25 mouse cellular contexts compared by ENCODE assay signal in the genomic region with DNA sequence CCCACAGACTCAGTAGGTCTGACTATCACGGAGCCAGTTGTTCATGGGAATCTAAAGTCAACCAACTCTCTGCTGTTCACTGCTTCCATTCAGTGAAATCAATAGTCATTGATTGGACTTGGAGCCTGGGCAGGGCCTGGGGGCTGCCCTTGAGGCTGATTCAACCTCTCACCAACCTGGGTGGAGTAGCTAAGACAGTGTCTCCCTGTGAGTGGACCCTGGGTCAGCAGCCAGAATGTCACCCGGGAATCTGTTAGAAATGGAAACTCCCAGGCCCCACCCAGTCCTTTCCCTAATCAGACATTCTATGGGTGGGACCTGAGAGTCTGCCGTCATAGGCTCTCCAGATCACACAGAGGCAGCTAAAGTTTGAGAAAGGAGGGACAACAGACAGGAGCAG.
DNase-seq lines count a peak whose midpoint lies in the region; ATAC-seq and TF ChIP-seq lines count a peak whose summit lies in the region.
"Had no signal": no experiment of that assay in that cellular context is flagged by ENCODE, and none has a peak within 500 bp of the region (broad histone marks: within the 10 kb centered on the region; RNA-seq: fewer than 3 reads in every experiment).

No protein-coding gene starts in this region.

- no peak overlapping the region for H3K9ac ChIP-seq in heart, embryonic 12.5 days
- H3K9ac ChIP-seq in lung, postnatal 0 days (replicated peaks; ENCODE audit: low read depth) = no peak overlapping the region
- H3K9ac ChIP-seq: embryonic facial prominence, embryonic 15.5 days; forebrain, embryonic 12.5 days; forebrain, postnatal 0 days; hindbrain, embryonic 14.5 days; limb, embryonic 13.5 days had no signal

- 56% methylated on average over 3 of the region's 3 CpGs for WGBS in heart, embryonic 12.5 days
- WGBS in lung, postnatal 0 days = 56% methylated on average over 3 of the region's 3 CpGs

- no peaks in the 10 kb centered on the region for H3K4me1 ChIP-seq in heart, embryonic 12.5 days (replicated peaks)
- H3K4me1 ChIP-seq in lung, postnatal 0 days (ENCODE audit: insufficient read depth, low read depth, low read length) = peaks cover 9% of the 10 kb centered on the region; the same call in 1 of the 2 replicates
- H3K4me1 ChIP-seq: embryonic facial prominence, embryonic 15.5 days; forebrain, embryonic 12.5 days; limb, embryonic 13.5 days had no signal

- H3K36me3 ChIP-seq in heart, embryonic 12.5 days = no peaks in the 10 kb centered on the region
- H3K36me3 ChIP-seq in lung, postnatal 0 days (ENCODE audit: insufficient read depth, low read length) = no peaks in the 10 kb centered on the region
- H3K36me3 ChIP-seq: embryonic facial prominence, embryonic 10.5 days; embryonic facial prominence, embryonic 15.5 days; forebrain, embryonic 12.5 days; limb, embryonic 13.5 days had no signal

- H3K9me3 ChIP-seq in heart, embryonic 12.5 days (replicated peaks) = no peaks in the 10 kb centered on the region
- H3K9me3 ChIP-seq in lung, postnatal 0 days (ENCODE audit: low read length) = no peaks in the 10 kb centered on the region
- H3K9me3 ChIP-seq: embryonic facial prominence, embryonic 10.5 days; embryonic facial prominence, embryonic 15.5 days; forebrain, embryonic 12.5 days; limb, embryonic 13.5 days had no signal

- no peak for TF ChIP-seq EP300 in lung, postnatal 0 days (IDR thresholded peaks at IDR 0.05)

- no peak overlapping the region for H3K4me2 ChIP-seq in heart, embryonic 12.5 days
- no peak overlapping the region for H3K4me2 ChIP-seq in lung, postnatal 0 days (replicated peaks; ENCODE audit: low read depth, low read length)
- H3K4me2 ChIP-seq: embryonic facial prominence, embryonic 15.5 days; forebrain, embryonic 12.5 days; hindbrain, embryonic 14.5 days; limb, embryonic 13.5 days; liver, embryonic 11.5 days had no signal

- H3K27me3 ChIP-seq in heart, embryonic 12.5 days (replicated peaks) = no peaks in the 10 kb centered on the region
- H3K27me3 ChIP-seq in lung, postnatal 0 days (replicated peaks; ENCODE audit: insufficient read depth, low read length) = no peaks in the 10 kb centered on the region
- H3K27me3 ChIP-seq: embryonic facial prominence, embryonic 15.5 days; forebrain, embryonic 12.5 days; Patski had no signal

- no peak for ATAC-seq in heart, embryonic 12.5 days (ENCODE audit: insufficient number of reproducible peaks, low FRiP score)
- ATAC-seq in lung, postnatal 0 days = no peak; the same call in 1 of the 2 replicates
- ATAC-seq: forebrain, postnatal 0 days; midbrain, embryonic 16.5 days; Patski had no signal

- H3K4me3 ChIP-seq in heart, embryonic 12.5 days = no peak overlapping the region
- no peak overlapping the region for H3K4me3 ChIP-seq in lung, postnatal 0 days (ENCODE audit: low read depth, low read length)
- H3K4me3 ChIP-seq: embryonic facial prominence, embryonic 10.5 days; embryonic facial prominence, embryonic 15.5 days; forebrain, embryonic 12.5 days; layer of hippocampus, adult 2 months; left cerebral cortex, adult 2 months; limb, embryonic 13.5 days had no signal

- no peak for TF ChIP-seq CTCF in lung, postnatal 0 days (IDR thresholded peaks at IDR 0.05)

- DNase-seq in gastrocnemius, adult 18-20 months (ENCODE audit: low spot score) = peak; percentile 39
- DNase-seq in gastrocnemius, postnatal 10 days = no peak
- peak; percentile 15 for DNase-seq in heart, adult 8-10 months (ENCODE audit: low spot score)
- DNase-seq in lung, postnatal 0 days (ENCODE audit: low spot score) = peak; percentile 16
- no peak for DNase-seq in lung, postnatal 36 days
- DNase-seq in thymus, postnatal 0 days (ENCODE audit: low spot score) = no peak
- DNase-seq: cerebellum, adult 8-10 months; cerebellum, postnatal 25 days; forebrain, postnatal 0 days; kidney, adult 18-20 months; right cerebral cortex, postnatal 25 days; spleen, adult 18-20 months; thymus, adult 18-20 months; thymus, postnatal 36 days had no signal

- H3K27ac ChIP-seq in heart, embryonic 12.5 days (ENCODE audit: poor library complexity, severe bottlenecking) = no peak overlapping the region
- no peak overlapping the region for H3K27ac ChIP-seq in lung, postnatal 0 days (ENCODE audit: low read length)
- H3K27ac ChIP-seq: embryonic facial prominence, embryonic 10.5 days; embryonic facial prominence, embryonic 15.5 days; forebrain, embryonic 12.5 days; hindbrain, embryonic 14.5 days; layer of hippocampus, adult 2 months; left cerebral cortex, adult 2 months; limb, embryonic 13.5 days had no signal

Comparison
In these comparisons a context has a peak if more than half of its experiments do, and no peak if none do; other contexts are left out.
1. DNase-seq: peak in gastrocnemius, adult 18-20 months (single experiment), heart, adult 8-10 months (single experiment) and lung, postnatal 0 days (single experiment); none in gastrocnemius, postnatal 10 days (single experiment), lung, postnatal 36 days (single experiment) and thymus, postnatal 0 days (single experiment).